Mouse (Mus musculus) liver, embryonic 15.5 days (tissue): ENCODE measurements around the gene Aars2. TPM values are rescaled to one million over a fixed set of nuclear protein-coding genes. Genes with fewer than 3 reads are reported as not detected.

ENCODE experiments used
- ATAC-seq: fragments of 200-750 bp; cut with Nextera tagmentation; 2 replicates; pipeline ENCODE4 v1.8.0; 2017; ENCODE audit warnings: moderate number of reproducible peaks, mild to moderate bottlenecking, moderate library complexity; ENCODE audit not compliant: insufficient read depth
- H3K27ac ChIP-seq: fragments of 300-500 bp; sonication (generic); replicated peaks from 2 replicates; pipeline ENCODE4 v1.5.1; 2015; ENCODE audit warnings: mild to moderate bottlenecking, inconsistent platforms
- H3K27me3 ChIP-seq: fragments of 300-500 bp; sonication (generic); 2 replicates; pipeline ENCODE4 v1.6.1; 2015; ENCODE audit warnings: mild to moderate bottlenecking, inconsistent platforms
- H3K36me3 ChIP-seq: fragments of 300-500 bp; sonication (generic); replicated peaks from 2 replicates; pipeline ENCODE4 v1.6.1; 2015; ENCODE audit warnings: moderate library complexity, mild to moderate bottlenecking, inconsistent platforms
- H3K4me1 ChIP-seq: fragments of 300-500 bp; sonication (generic); replicated peaks from 2 replicates; pipeline ENCODE4 v1.6.1; 2015; ENCODE audit warnings: inconsistent platforms
- H3K4me2 ChIP-seq: fragments of 300-500 bp; sonication (generic); 2 replicates; pipeline ENCODE4 v1.6.1; 2015; ENCODE audit warnings: moderate library complexity, mild to moderate bottlenecking, inconsistent platforms
- H3K4me3 ChIP-seq: fragments of 300-500 bp; sonication (generic); replicated peaks from 2 replicates; pipeline ENCODE4 v1.5.1; 2015; ENCODE audit warnings: mild to moderate bottlenecking, inconsistent platforms
- H3K9ac ChIP-seq: fragments of 300-500 bp; sonication (generic); 2 replicates; pipeline ENCODE4 v1.6.1; 2015; ENCODE audit warnings: moderate library complexity, mild to moderate bottlenecking, inconsistent platforms
- H3K9me3 ChIP-seq: fragments of 300-500 bp; sonication (generic); replicated peaks from 2 replicates; pipeline ENCODE4 v1.6.1; 2016; ENCODE audit warnings: inconsistent platforms
- WGBS: fragments of 180-500 bp; shearing (Covaris S2); methylation state at CpG from one replicate; pipeline ENCODE4 v1.1.7; 2015; ENCODE audit warnings: mixed read lengths; ENCODE audit not compliant: insufficient replicate concordance; 5-methylcytosine and 5-hydroxymethylcytosine counted together
- polyA plus RNA-seq: library from polyadenylated mRNA; unstranded; fragments of >200 nt; fragmentation: Nextera tagmentation; extraction: Ambion mirVana; gene quantifications from 2 replicates; pipeline ENCODE4 v1.2.1, GENCODE M21; 2015

The Aars2 gene
- polyA plus RNA-seq, 1 experiment from 2014 or later = 6.2 TPM

- peaks cover 100% of the 10 kb centered on the region for H3K27me3 ChIP-seq
- 20% methylated on average over 6 of the region's 6 CpGs for WGBS
- no peak for ATAC-seq
- H3K9me3 ChIP-seq = no peaks in the 10 kb centered on the region
- H3K27ac ChIP-seq = no peak overlapping the region
- no peaks in the 10 kb centered on the region; the same call in 1 of the 2 replicates for H3K4me1 ChIP-seq
- no peak overlapping the region for H3K4me2 ChIP-seq
- no peaks in the 10 kb centered on the region for H3K36me3 ChIP-seq
- no peak overlapping the region for H3K4me3 ChIP-seq
- H3K9ac ChIP-seq = no peak overlapping the region
Measured at GRCm38 (mm10) chr17:45542129-45542528, 35.5 kb downstream of the Aars2 start.

- WGBS = 60% methylated on average over 2 of the region's 2 CpGs
- Histone ChIP-seq H3K27ac (no peak overlapping the region), H3K4me1 (no peaks in the 10 kb centered on the region; the same call in 1 of the 2 replicates), H3K9me3 (no peaks in the 10 kb centered on the region), H3K9ac (no peak overlapping the region), H3K27me3 (peaks cover 100% of the 10 kb centered on the region), H3K4me2 (no peak overlapping the region), H3K36me3 (no peaks in the 10 kb centered on the region), H3K4me3 (no peak overlapping the region)
- no peak for ATAC-seq
Measured at GRCm38 (mm10) chr17:45542705-45543104, 36.1 kb downstream of the Aars2 start.

GRCm38 (mm10) chr17:45543115-45543514, 36.5 kb downstream of the Aars2 start:
- no peaks in the 10 kb centered on the region for H3K36me3 ChIP-seq
- no peak overlapping the region for H3K9ac ChIP-seq
- no peak overlapping the region for H3K27ac ChIP-seq
- no peak overlapping the region for H3K4me2 ChIP-seq
- 5% methylated on average over 1 of the region's 1 CpGs for WGBS
- H3K27me3 ChIP-seq = peaks cover 100% of the 10 kb centered on the region
- no peak overlapping the region for H3K4me3 ChIP-seq
- no peaks in the 10 kb centered on the region for H3K9me3 ChIP-seq
- H3K4me1 ChIP-seq = no peaks in the 10 kb centered on the region; the same call in 1 of the 2 replicates
- ATAC-seq = no peak

- peaks cover 5% of the 10 kb centered on the region for H3K4me1 ChIP-seq
- peaks cover 100% of the 10 kb centered on the region for H3K27me3 ChIP-seq
- H3K27ac ChIP-seq = no peak overlapping the region
- no peak overlapping the region for H3K4me2 ChIP-seq
- no peaks in the 10 kb centered on the region for H3K36me3 ChIP-seq
- 6% methylated on average over 24 of the region's 24 CpGs for WGBS
- no peak overlapping the region for H3K4me3 ChIP-seq
- H3K9ac ChIP-seq = no peak overlapping the region
- ATAC-seq = no peak
- no peaks in the 10 kb centered on the region for H3K9me3 ChIP-seq
Measured at GRCm38 (mm10) chr17:45544001-45544872, 37.6 kb downstream of the Aars2 start.

- no peak overlapping the region for H3K4me2 ChIP-seq
- peaks cover 9% of the 10 kb centered on the region for H3K4me1 ChIP-seq
- H3K9ac ChIP-seq = no peak overlapping the region
- H3K36me3 ChIP-seq = no peaks in the 10 kb centered on the region
- no peaks in the 10 kb centered on the region for H3K9me3 ChIP-seq
- H3K27me3 ChIP-seq = peaks cover 100% of the 10 kb centered on the region
- H3K27ac ChIP-seq = no peak overlapping the region
- WGBS = 2% methylated on average over 46 of the region's 46 CpGs
- ATAC-seq = no peak
- H3K4me3 ChIP-seq = no peak overlapping the region
Measured at GRCm38 (mm10) chr17:45544873-45545277, 38.2 kb downstream of the Aars2 start.

GRCm38 (mm10) chr17:45545278-45545961, 38.8 kb downstream of the Aars2 start:
- ATAC-seq = no peak

GRCm38 (mm10) chr17:45546941-45547340, 40.3 kb downstream of the Aars2 start:
- ATAC-seq = no peak
- no peak overlapping the region for H3K4me3 ChIP-seq
- H3K9ac ChIP-seq = no peak overlapping the region
- 49% methylated on average over 16 of the region's 16 CpGs for WGBS
- peaks cover 11% of the 10 kb centered on the region for H3K4me1 ChIP-seq
- peaks cover 100% of the 10 kb centered on the region for H3K27me3 ChIP-seq
- no peak overlapping the region for H3K4me2 ChIP-seq
- H3K27ac ChIP-seq = no peak overlapping the region
- H3K9me3 ChIP-seq = no peaks in the 10 kb centered on the region
- H3K36me3 ChIP-seq = no peaks in the 10 kb centered on the region

More at GRCm38 (mm10) chr17:45545278-45545961, 38.8 kb downstream of the Aars2 start:
- Histone ChIP-seq H3K4me2 (peak overlapping the region; percentile 5; the same call in 1 of the 2 replicates), H3K4me3 (no peak overlapping the region), H3K9me3 (no peaks in the 10 kb centered on the region), H3K4me1 (peaks cover 9% of the 10 kb centered on the region), H3K27me3 (peaks cover 100% of the 10 kb centered on the region), H3K36me3 (no peaks in the 10 kb centered on the region), H3K27ac (no peak overlapping the region), H3K9ac (no peak overlapping the region)
- 4% methylated on average over 74 of the region's 74 CpGs for WGBS

- Histone ChIP-seq H3K4me2 (no peak overlapping the region), H3K27me3 (peaks cover 98% of the 10 kb centered on the region), H3K9ac (no peak overlapping the region), H3K4me3 (no peak overlapping the region), H3K9me3 (no peaks in the 10 kb centered on the region), H3K27ac (no peak overlapping the region), H3K36me3 (no peaks in the 10 kb centered on the region), H3K4me1 (peaks cover 12% of the 10 kb centered on the region)
- no peak for ATAC-seq
- 66% methylated on average over 5 of the region's 5 CpGs for WGBS
Measured at GRCm38 (mm10) chr17:45547461-45548190, 41.0 kb downstream of the Aars2 start.

GRCm38 (mm10) chr17:45548541-45549512, 42.2 kb downstream of the Aars2 start:
- Histone ChIP-seq H3K27ac (no peak overlapping the region), H3K9ac (no peak overlapping the region), H3K4me2 (peak overlapping the region; percentile 71), H3K4me1 (peaks cover 12% of the 10 kb centered on the region), H3K36me3 (no peaks in the 10 kb centered on the region), H3K4me3 (peak overlapping the region; percentile 47), H3K9me3 (no peaks in the 10 kb centered on the region), H3K27me3 (peaks cover 93% of the 10 kb centered on the region)
- 3% methylated on average over 67 of the region's 68 CpGs for WGBS
- no peak for ATAC-seq

- H3K9ac ChIP-seq = no peak within 1 kb of the TSS
- no peak within 1 kb of the TSS for H3K27ac ChIP-seq
- peak within 1 kb of the TSS; percentile 47 for H3K4me3 ChIP-seq
- peaks cover 12% of the 10 kb centered on the region for H3K4me1 ChIP-seq
- WGBS = under 1% methylated on average over 24 of the region's 29 CpGs
- H3K27me3 ChIP-seq = peaks cover 92% of the 10 kb centered on the region
- H3K36me3 ChIP-seq = no peaks in the 10 kb centered on the region
- peak within 1 kb of the TSS; percentile 71 for H3K4me2 ChIP-seq
- no peaks in the 10 kb centered on the region for H3K9me3 ChIP-seq
- ATAC-seq = no peak
Measured at GRCm38 (mm10) chr17:45549617-45550181, 43.1 kb downstream of the Aars2 start, which contains the start of gene Tmem151b. TSS of gene Tmem151b (minus strand) at chr17:45549677.
